Comparison of ENCODE assay signal across 8 mouse cellular contexts in the genomic region with DNA sequence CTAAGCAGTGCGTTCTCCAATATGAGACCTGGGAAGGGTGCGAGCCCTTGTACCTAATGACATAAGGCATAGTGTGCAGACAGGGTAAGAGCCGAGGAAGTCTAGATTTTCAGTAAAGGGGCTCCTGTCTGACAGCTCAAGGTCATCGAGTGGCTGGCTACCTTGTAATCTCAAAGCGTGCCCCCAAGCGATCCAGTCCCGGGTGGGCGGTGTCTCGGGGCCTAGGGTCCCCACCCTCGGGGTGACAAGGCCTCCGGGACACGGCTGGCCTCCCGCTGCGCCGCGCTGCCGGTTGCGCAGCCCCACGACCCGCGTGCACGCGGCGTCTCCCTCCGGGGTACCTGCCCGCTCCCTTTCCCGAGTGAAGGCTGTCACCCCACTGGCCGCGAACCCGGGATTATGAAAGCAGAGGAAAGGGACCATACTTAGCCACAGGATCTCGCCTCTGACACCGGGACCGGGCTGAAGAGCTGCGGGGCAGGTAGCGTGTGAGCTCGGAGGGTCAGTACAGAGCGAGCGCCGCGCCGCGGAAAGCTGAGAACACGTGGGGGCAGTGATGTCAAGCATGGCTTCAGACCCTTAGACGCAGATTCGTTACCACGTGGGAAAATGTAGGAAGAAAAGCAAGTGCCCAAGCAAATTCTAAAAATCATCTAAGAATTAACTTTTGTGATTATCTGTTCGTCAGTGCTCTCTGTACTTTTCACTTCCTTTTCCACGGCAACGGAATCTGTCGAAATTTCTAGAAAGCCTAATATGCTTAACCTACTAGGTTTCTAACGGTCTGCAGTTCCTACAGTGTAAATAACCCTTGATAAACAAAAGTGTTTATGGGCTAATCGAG. TPM values are rescaled to one million over a fixed set of nuclear protein-coding genes. Genes with fewer than 3 reads are reported as not detected.
DNase-seq lines count a peak whose midpoint lies in the region; ATAC-seq lines count a peak whose summit lies in the region.

A gene (minus strand): TSS at position 555 of the 844 bp plus-strand sequence.
A gene (plus strand): TSS at position 719 of the 844 bp plus-strand sequence.

- H3K4me3 ChIP-seq in hindbrain, embryonic 13.5 days = peak within 1 kb of the TSS; percentile 99

- peak; percentile 95 for ATAC-seq in hindbrain, embryonic 13.5 days (ENCODE audit: low FRiP score)

- peaks cover 38% of the 10 kb centered on the region for H3K4me1 ChIP-seq in hindbrain, embryonic 13.5 days (replicated peaks)

- DNase-seq in R1 (ENCODE audit: low read depth, low spot score) = peak; percentile 90
- DNase-seq in cerebellum, postnatal 25 days = peak; percentile 86 to 87
- peak; percentile 69 to 73 for DNase-seq in frontal cortex, postnatal 14 days (ENCODE audit: low spot score in 2 of 2)
- DNase-seq in layer of hippocampus, postnatal 25 days (ENCODE audit: extremely low spot score in 1 of 2, low spot score in 1 of 2) = peak; percentile 67 to 78
- peak; percentile 77 for DNase-seq in lung, postnatal 14 days
- DNase-seq in retina, adult 2 months (ENCODE audit: low read depth, low spot score) = peak; percentile 94
- peak; percentile 76 to 77 for DNase-seq in thymus, postnatal 36 days

- peak within 1 kb of the TSS; percentile 94 for H3K9ac ChIP-seq in hindbrain, embryonic 13.5 days

- H3K36me3 ChIP-seq in hindbrain, embryonic 13.5 days = peaks cover 31% of the 10 kb centered on the region

- peak within 1 kb of the TSS; percentile 89 for H3K4me2 ChIP-seq in hindbrain, embryonic 13.5 days

- peak within 1 kb of the TSS; percentile 86 for H3K27ac ChIP-seq in hindbrain, embryonic 13.5 days

- no peaks in the 10 kb centered on the region for H3K27me3 ChIP-seq in hindbrain, embryonic 13.5 days

- under 1% methylated on average over 52 of the region's 52 CpGs for WGBS in hindbrain, embryonic 13.5 days

- H3K9me3 ChIP-seq in hindbrain, embryonic 13.5 days = no peaks in the 10 kb centered on the region

RNA-seq across cellular contexts. Expression of the first gene that starts in this region (rescaled TPM):
- polyA plus RNA-seq in hindbrain, embryonic 13.5 days (2015; fragmentation: Nextera tagmentation; extraction: Ambion mirVana) = 93.2 and 96.7 TPM in 2 replicates
- 10 to 100 TPM; 54.0 to 54.6 TPM for total RNA-seq in layer of hippocampus, postnatal 25 days (2021)

RNA-seq across cellular contexts. Expression of the second gene that starts in this region (rescaled TPM):
- polyA plus RNA-seq in hindbrain, embryonic 13.5 days (2015; fragmentation: Nextera tagmentation; extraction: Ambion mirVana) = 16.3 TPM in 2 replicates
- total RNA-seq in layer of hippocampus, postnatal 25 days (2021) = 1 to 10 TPM; 5.4 to 6.6 TPM

Comparison
In these comparisons a context has a peak if more than half of its experiments do, and no peak if none do; other contexts are left out.
1. Peak in every context shown above with its lines: DNase-seq, ATAC-seq, H3K4me3 ChIP-seq and H3K27ac ChIP-seq.